Mouse (Mus musculus): ENCODE measurements around the gene Hrh2.

Gene Hrh2

DNA sequence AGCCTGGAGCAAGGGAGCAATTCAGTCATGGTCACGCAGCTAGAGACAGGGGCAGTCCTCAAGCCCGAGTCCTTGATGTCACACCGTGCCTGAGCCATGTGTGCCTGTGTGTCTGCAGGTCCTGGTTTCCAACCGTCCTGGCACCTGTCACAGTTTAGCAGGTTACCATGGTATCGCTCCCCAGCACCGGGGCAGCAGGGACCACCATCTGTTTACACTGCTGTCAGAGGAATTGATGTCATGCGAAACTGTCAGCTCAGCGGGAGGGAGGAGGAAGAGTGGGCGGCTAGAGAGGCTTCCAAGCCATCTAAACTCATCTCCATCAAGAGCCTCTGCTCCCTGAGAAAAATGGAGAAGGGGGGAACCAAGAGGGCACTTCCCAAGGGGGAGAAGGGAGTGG, 74.5 kb downstream of the Hrh2 start:
- DNase-seq (ENCODE audit: low spot score), result no peak

DNA sequence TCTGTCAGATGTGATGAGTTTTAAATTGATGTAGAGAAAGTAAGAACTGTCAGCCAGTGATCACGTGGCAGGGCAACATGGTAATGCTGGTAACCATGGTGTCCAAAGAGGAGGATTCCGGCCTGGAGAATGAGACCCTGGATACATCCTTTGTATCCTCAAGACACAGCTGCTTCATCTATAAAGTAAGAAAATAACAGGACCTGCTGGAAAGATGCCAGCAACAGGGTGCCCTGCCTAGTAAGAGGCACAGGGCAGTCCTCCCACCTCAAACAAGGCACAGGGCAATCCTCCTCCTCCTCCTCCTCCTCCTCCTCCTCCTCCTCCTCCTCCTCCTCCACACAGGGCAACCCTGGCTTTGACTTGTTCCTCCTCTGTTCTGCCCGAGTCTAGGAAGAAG, 77.2 kb downstream of the Hrh2 start:
- no peak for DNase-seq (ENCODE audit: low spot score)

DNA sequence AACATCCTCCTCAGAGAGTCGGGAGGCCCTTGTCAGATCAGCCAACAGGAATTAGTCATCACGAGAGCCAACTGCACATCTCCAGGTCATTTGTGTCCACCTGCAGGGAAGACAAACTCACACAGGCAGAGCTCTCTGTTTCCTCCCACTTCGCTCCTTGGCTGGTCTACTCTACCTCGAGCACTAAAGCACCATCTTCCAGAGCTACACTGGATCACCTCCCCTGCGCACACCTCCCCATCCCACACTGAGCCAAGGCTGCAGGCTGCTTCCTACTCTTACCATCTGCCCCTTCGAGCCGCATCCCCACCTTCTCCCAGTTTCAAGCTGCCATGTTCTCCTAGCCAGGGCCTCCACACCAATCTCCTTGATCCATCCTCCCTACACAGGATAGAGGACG, 77.7 kb downstream of the Hrh2 start:
- no peak for DNase-seq (ENCODE audit: low spot score)

DNA sequence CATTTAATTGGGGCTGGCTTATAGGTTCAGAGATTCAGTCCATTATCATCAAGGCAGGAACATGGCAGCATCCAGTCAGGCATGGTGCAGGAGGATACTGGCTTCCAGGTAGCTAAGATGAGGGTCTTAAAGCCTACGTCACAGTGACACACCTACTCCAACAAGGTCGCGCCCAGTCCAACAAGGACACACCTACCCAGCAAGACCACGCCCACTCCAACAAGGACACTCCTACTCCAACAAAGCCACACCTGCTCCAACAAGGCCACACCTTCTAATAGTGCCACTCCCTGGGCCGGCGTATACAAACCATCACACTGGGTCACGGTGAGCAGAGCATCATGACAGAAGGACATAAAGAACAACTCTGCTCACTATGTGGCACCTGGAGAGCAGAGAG, 80.1 kb downstream of the Hrh2 start:
- DNase-seq (ENCODE audit: low spot score), result no peak

DNA sequence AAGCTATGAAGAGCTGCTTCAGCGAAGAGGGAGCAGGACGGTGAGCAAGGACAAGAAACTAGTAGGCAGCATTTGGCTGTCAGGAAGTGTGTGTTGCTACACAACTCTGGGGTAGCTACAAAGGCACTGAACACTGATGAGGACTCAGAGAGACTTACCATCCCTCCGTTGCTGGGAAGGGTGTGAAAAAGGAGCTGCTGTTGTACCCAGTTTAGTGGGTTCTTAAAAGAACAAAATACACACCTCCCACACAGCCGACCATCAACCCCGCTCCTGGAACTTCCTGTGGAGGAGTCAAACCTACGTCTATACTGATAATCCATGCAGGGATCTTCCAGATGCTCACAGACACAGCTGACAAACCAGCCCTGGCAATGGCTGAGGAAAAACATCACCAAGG, 85.5 kb downstream of the Hrh2 start:
- no peak for DNase-seq (ENCODE audit: low spot score)

DNA sequence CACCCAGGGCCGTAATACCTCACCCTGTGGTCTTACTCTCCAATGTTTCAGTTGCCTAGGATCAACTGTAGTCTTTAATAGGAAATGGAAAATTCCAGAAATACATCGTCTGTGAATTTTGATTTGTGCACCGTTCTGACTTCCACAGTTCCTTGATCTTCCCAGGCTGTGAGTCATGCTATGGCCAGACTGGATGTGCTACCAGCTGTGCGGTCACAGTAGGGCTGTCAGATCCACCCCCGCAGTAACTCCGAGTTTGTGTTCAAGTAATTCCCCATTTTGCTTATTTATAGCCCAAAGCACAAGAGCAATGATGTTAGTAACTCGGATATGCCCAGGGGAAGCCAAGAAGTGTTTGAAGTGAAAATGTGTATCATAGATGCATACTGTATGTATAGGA, 88.4 kb downstream of the Hrh2 start:
- no peak for DNase-seq (ENCODE audit: low spot score)

DNA sequence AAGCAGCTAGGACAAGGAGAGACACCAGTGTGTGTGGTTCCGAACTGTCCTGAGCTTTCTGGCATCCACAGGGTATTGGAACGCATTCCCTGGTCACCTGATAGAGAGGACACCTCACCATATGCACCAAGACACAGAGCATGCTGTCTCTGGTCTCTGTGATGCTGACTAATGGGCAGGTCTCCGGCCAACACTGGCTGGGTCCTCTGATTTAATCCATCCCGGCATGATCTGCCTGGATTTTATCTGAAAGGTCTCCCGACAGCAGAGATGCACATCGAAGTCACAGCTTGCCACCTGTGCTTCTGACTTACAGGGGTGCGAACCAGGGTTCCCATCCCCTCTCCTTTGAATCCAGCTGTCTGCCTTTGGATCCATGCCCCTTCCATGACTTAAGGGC, 89.2 kb downstream of the Hrh2 start:
- no peak for DNase-seq (ENCODE audit: low spot score)

DNA sequence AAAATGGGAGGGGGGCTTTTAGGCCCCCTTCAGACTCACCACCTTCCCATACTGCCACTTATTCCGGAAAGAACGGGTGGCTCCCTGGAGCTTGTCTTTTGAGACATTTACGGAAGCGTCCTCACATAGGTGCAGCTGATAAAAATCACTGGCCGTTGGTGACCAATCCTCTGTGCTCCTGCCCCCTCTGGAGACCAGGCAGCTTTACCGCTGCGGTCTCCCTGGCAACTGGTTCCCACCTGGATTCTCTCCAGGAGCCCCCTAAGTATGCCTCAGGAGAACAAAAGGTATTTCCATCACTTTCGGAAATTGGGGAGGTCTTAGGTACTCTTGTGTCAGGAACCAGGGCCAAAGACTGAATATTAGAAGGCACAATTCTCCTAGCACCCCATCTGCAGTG, 89.7 kb downstream of the Hrh2 start:
- no peak for DNase-seq (ENCODE audit: low spot score)

DNA sequence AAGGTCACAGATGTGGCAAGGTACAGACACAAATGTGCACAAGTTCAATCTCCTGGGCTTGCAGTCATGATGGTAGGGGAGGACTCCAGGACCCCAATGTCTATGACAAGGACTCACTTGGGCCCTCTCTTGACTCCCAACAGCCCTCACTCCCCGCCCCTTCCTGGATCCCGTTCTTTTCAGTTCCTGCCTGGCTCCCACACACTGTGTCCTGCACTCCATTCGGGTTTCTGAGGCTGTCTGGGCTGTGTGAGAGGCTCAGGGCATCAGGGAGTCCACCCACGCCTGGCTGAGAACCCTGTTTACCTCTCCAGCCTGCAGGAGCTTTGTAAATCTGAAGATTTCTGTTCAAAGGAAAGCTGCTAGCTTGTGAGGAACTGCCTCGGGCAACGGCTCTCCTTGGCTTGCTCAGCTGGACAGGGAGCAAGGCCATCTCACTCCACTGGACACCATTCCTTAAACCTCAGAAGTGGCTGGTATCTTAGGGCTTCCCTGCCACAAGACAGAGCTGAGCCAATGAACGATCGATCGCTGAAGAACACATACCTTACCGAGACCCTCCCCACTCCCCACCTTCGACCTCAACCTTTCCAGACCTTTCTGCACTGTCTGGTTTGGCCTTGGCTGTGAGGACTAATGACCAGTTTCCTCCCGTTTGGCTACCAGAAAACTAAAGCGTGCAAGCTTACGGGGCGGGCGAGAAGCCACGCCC, 90.4 kb downstream of the Hrh2 start:
- DNase-seq (ENCODE audit: low spot score), result no peak

DNA sequence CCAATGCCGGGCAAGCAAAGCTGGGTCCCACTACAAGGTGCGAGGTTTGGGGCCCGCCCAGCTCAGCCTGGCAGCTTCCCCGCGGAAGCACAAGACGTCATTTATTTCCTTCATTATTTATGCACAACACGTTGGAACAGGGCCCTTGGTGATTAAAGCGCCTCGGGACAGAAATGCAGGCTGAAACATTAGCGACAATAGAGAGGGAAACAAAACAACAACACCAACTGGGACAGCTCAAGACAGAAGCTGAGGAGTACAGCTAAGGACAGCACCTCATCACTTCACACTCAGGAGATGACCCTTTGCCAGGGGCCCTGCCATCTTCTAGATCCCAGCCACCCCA, 90.9 kb downstream of the Hrh2 start:
- DNase-seq (ENCODE audit: low spot score), result no peak
